Mouse (Mus musculus) spleen, postnatal 4 days (tissue): Measurements from ENCODE around the gene Ceacam10.
A peak's percentile ranks its signal among the peaks of the same experiment; 100 is the strongest.
"Not testable (repeated sequence)": the region's sequence is repeated elsewhere in the genome, so short reads cannot be mapped to it uniquely, and the experiment has no call there.

ENCODE experiments used
- DNase-seq, 2 experiments: peaks; one replicate each; pipeline ENCODE4 v3.0.0; 2022; ENCODE audit warnings: low spot score in 2 of 2

Ceacam10 gene

DNA sequence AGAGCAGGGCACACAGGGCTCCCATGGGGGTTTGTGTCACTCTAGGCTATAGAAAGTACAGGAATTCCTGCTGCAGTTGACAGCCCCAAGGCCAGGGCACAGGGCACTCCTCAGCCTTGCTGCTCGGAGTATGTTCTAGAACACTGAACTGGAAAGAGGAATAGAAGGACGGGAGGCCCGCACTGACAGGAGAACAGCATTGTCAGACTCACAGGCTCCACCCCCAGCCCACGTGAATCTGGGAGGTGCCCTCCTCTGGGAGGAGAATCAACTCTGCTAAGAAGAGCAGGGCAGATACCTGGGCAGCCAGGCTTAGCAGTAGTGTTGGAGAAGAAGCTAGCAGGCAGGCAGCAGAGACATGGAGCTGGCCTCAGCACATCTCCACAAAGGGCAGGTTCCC lies at the start of gene Ceacam10:
Ceacam10 (plus strand) TSS at position 289 of the 400 bp plus-strand sequence.
- DNase-seq, result not testable (repeated sequence)

DNA sequence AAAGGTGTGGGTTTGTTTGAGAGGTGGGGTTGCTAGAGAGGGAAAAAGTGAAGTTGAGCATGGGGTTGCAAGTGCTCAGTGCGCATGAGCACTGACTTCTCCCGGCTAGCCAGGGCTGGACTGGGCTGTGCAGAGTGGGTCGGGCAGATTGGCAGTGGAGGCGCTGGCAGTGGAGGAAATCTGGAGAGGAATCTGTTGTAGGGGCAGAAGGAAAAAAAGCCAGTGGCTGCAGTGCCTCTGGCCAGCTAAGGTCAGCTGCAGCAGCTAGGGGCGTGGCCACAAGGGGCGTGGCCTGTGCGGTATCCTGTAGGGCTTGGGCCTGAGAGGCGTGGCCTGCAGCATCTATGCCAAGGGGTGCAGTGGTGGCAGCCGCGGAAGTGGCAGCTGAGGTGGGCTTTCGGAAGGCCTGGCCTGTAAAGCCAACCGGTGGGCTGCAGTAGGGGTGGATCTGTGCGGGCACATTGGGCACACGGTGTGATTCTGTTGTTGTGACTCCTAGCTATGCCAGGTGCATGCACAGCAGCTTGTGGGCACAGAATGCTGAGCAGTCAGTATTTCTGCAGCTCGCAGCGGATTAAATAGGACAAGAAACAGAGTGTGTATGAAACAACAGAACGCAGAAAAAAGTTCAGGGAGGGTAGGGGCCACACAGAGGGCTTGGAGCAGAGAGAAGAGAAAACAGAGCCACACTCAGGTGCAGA lies 40.9 kb upstream of the Ceacam10 start:
- no peak for DNase-seq

DNA sequence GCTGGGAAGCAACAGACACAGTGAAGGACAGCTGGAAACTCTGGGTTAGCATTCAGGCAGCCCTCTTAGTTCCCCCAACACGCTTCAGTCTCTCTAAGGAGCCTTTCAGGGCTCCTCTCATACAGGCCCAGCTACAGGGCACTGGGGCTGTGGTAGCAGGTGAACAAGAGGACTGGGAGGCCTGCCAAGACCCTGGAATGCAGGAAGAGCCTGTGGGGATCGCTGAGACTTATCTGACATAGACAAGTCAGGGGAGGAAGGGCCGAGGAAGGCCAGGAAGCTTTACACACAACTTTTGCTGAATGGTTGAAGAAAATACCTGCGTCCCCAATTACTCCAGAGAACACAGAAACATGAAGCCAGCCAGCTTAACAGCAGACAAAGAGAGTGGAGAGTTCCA lies 26.3 kb upstream of the Ceacam10 start:
- DNase-seq, result no peak

DNA sequence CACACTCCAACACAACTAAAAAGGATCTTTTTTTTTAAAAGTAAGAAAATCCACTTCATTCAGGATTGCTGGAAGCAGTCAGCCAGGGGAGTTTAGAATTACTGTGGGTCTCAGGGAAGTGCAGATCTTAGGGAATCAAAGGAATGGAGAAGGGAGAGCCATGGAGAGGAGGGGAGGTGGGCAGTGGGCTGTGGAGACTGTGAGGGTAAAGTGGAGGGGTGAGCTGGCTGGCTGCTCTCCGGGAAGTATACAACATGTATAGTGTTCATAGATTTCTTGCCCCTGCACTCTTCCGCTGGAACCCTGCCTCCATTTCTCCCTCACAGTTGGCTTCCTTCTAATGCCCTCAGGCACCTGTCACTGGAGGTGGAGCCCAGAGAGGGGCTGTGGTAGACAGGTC lies 25.4 kb upstream of the Ceacam10 start:
- no peak for DNase-seq

DNA sequence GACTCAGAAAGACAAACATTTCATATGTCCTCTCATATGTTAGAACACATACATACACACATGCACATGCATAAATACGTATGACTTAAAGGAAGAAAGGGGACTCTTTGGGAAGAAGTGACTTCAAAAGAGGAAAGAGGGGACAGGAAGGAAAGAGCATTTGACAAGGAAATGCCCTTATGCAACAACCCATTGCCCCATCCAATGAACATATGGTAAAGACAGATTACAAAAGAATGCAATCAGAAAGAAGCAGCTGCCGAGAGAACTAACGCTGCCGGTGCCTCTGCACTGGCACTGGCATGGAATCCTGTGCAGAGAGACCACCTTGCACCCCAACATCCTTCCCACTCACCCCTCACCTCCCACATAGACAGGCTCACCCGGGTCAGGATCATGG lies 23.5 kb upstream of the Ceacam10 start:
- DNase-seq, result no peak

DNA sequence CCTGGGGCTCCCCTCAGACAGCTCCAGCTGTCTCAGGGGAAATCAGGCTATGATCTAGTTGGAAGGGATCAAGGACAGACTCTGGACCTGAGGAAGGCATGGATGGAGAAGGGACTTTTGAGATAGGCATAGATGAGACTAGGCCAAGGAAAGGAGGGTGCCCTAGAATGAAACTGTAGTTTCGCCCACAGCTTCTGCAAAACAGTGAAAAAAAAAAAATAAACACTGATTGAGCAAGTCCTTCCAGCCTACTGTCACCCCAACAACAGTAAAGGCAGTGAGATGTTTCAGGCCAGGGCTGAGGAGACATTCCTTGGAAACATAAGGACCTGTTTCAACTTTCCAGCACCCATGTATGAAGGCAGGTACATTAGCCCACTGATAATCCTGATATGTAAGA lies 18.5 kb upstream of the Ceacam10 start:
- no peak for DNase-seq

DNA sequence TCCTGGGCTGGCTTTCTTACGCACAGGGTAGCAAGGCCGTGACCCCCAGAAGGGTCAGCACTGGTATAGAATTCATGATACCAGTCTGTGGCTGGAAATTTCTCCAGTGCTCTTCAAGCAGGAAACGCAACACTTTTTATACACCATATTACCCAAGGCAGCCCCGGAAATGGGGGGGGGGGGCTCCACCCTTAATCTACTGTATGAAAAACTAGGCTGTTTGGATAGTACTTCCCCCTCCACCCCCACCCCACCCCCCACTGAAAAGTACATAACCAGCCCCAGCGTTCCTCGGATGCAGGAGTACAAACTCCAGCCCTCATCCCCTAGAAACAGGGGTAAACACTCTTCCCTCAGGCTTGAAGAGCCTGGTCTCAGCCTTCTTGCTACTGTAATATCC lies 16.8 kb upstream of the Ceacam10 start, which contains the start of gene Cd177:
Cd177 (minus strand) TSS at position 101 of the 400 bp plus-strand sequence.
- no peak for DNase-seq

DNA sequence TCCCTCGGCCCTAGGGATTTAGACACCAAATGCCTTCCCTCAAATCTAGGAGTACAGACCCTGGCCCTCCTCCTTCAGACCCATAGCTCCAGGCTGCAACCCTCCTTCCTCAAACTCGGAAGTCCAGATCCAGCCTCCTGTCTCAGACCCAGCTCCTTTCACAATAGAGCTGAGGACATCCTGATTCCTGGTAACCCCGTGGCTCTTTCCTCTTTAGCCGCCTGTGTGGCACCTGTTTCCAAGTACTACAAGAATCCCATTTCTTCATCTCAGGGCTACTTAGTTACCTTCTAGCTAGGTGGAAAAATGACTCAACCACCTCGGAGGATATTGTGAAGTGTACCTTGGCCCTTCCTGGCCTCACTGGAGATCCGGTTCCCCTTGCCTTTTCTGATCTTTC lies 15.8 kb upstream of the Ceacam10 start:
- DNase-seq, result no peak

DNA sequence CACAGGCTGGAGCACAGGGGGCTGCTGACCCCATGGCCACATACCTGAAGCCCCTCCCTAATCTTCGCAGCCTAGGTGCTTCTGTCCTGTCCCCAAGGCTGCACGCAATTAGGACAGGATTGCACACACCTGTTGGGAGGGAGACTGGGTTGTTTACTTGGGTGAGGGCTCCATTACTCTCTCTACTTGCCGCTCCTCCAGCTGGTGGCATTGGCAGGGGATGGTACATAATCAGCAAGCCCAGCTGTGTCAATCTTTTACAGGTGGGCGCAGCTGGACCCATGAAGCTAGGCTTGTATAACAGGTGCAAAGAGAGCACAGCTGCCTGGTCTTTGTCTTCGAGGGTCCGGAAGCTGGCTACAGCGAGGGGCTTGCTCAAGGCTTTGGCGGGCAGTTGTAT lies 14.4 kb upstream of the Ceacam10 start:
- no peak for DNase-seq

DNA sequence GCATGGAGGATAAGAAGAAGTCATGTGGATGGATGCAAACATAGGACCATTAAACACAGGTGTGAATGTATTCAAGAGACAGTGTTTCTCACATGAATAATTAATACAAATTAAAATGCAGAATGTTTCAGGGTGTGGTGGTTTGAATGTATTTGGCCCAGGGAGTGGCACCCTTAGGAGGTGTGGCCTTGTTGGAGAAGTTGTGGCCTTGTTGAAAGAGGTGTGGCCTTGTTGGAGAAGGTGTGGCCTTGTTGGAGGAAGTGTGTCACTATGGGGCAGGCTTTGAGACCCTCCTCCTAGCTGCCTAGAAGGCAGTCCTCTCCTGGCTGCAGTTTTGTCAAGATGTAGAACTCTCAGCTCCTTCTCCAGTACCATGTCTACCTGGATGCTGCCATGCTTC lies 5.6 kb upstream of the Ceacam10 start:
- no peak for DNase-seq

DNA sequence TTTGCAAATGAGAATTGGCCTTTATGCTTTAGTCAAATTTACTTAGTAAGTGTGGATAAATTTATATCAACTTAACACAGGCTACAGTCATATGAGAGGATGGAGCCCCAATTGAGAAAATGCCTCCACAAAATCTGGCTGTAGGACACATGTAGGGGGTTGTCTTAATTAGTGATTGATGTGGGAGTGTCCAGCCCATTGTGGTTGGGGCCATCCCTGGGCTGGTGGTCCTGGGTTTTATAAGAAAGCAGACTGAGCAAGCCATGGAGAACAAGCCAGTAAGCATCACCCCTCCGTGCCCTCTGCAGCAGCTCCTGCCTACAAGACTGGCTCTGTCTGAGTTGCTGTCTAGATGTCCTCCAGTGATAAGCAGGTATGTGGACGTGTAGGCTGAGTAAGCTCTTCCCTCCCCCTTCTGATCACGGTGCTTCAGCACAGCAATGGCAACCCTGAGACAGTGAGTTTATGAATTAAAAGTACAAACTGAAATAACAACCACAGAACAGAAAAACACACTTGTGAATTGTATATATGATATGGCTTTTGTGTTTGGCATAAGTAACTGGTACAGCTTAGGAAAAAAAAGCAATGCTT lies 3.0 kb upstream of the Ceacam10 start:
- DNase-seq, result no peak

DNA sequence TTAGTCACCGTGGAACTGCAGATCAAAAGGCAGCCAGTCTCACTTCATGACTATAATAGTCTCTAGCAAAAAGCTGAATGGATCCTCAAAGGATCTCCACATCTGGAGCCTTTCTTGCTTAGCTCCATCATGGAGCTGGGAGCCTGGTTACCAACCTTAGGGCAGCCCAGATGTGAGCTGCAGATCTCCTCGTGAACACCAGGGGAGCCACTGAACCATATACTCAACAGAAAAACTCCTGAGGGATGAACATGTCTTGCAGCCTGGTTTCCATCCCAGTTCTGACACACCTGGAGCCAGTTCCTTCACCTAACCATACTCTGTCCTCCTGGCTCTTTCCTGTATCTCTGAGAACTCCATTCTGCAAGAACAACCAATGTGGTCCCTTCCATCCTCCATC lies 861 bp upstream of the Ceacam10 start:
- no peak for DNase-seq

DNA sequence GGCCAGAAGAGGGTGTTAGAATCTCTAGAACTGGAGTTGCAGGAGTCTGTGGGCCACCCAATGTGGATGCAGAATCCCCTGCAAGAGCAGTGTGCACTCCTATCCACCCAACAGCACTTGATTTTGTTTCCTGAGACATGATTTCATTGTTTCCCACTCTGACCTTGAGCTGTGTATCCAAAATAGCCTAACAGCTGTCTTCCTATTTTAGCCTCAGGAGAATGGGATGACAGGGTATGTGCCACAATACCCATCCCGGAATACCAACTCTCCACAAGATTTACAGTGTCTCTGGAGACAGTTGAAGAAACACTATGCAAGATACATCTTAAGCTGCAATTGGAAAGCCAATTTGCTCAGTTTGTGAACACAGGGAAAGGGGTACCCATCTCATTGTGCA lies 20.9 kb downstream of the Ceacam10 start:
- no peak for DNase-seq

DNA sequence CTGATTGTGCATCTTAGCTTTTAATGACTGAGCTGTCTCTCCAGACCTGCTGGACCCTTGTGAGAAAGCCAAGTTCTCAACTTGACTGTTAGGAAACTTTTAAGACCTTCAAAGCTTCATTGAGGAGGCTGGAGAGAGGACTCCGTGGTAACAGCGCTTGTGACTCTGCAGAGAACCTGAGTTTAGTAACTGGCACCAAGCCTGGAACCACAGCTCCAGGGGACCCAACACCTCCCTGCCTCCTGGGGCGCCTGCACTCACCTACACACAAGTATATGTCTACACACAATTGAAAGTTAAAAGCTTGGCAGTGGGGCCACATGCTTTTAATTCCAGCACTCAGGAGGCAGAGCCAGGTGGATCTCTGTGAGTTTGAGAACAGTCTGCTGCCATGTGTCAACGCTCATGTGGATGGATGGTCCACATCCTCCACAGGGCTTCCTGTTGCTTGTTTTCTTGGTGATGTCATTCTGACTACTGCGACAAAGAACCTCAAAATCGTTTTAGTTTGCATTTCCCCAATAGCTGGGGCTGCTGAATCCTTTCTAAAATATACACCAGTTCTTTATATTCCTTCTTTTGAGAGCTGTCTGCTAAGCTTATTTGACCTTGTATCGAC lies 25.3 kb downstream of the Ceacam10 start:
- no peak for DNase-seq

DNA sequence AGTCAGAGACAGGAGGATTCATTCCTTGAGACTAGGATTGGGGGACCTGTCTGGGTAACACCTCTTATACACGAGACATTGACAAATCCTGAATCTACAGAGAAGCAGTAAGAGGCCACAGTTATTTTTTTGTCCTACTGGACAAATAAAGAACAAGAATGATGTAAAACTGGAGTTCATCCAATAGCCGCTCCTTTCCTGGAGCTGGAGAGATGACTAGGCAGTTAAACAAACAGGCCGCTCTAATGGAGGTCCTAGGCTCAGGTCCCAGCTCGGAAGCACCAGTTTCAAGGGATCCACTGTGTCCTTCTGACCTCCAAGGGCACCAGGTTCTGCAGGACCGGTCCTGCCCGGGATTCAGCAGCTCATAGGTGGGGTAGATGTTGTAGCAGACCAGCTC lies 27.8 kb downstream of the Ceacam10 start:
- no peak for DNase-seq

DNA sequence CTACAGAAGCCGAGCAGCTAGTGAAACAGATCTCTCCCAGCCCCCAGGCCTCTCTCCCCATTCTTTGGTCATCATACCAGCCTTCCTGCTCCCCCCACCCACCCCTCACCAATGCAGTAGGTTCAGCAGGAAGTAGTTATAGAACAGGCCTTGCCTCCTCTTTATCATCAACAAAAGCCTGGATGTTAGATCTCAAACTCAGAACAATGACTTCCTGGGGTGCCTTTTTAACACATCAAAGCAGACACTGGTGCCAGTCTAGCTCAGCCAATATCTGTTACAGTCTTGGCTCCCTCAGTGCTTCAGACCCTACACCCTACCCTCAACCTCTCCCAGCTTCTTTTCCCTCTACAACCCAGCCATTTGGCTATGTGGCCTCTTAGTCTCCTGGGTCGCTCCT lies 32.0 kb downstream of the Ceacam10 start:
- DNase-seq, result no peak

DNA sequence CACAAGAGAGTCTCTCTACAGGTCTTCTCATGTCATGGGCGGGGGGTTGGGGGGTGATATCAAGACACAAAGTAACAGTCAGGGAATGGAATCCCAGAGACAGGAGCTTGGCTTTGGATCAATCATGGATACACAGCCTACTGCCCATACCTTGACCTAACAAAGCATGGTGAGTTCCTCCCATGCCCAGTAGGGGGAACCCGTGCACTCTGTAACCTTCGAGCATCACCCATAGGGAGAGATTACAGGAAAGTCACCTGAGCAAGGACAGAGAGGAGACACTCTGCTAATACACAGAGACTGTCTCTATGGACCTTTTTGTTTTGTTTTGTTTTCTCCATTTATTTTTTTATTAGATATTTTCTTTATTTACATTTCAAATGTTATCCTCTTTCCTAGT lies 40.5 kb downstream of the Ceacam10 start:
- peak; percentile 80 to 90 for DNase-seq

DNA sequence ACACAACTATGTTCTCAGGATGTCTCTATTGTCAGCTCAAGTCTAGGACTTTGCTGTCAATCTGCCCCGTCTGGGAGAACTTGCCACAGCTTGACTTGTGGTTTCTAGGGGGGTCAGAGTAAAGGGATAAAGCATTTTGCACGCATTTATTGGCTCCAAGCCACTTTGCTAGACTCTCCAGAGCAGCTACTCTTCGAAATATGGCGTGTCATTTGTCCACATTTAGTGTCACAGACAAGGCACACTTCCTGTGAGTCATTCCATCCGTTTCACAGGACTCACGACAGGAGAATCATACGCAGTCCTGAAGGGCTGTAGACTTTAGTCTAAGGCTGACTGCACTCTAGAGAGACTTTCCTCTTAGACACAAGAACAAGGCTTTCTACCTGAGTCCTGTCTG lies 47.4 kb downstream of the Ceacam10 start:
- DNase-seq, result no peak

DNA sequence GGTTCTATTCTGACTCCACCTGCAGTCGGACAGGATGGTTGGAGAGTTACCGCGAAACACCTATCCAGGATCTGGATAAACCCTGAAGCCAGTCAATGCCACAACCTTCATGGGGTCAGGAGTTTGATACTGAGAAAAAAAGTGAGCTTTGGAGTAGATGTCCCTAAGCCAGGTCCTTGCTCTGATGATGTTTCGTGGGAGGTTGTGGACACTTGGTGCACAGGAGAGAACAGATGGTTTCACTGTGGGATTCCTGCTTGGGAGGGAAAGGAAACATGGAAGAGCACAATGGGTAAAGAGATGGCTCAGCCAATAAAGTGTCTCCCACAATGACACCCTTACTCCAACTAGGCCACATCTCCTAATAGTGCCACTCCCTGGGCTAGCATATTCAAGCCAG lies 50.2 kb downstream of the Ceacam10 start:
- DNase-seq, result no peak
